Mouse (Mus musculus) bone marrow macrophage, adult 2 months (primary cell): ENCODE results near the gene Slc25a43.

ENCODE experiments used
- CTCF ChIP-seq: IDR thresholded peaks from 2 replicates; pipeline ENCODE4 v1.5.1; 2012; ENCODE audit warnings: low read depth, mild to moderate bottlenecking, low read length, moderate library complexity
- POLR2A ChIP-seq: IDR thresholded peaks from 2 replicates; pipeline ENCODE4 v1.6.1; 2012; ENCODE audit warnings: mild to moderate bottlenecking, low read depth, low read length, borderline replicate concordance

DNA sequence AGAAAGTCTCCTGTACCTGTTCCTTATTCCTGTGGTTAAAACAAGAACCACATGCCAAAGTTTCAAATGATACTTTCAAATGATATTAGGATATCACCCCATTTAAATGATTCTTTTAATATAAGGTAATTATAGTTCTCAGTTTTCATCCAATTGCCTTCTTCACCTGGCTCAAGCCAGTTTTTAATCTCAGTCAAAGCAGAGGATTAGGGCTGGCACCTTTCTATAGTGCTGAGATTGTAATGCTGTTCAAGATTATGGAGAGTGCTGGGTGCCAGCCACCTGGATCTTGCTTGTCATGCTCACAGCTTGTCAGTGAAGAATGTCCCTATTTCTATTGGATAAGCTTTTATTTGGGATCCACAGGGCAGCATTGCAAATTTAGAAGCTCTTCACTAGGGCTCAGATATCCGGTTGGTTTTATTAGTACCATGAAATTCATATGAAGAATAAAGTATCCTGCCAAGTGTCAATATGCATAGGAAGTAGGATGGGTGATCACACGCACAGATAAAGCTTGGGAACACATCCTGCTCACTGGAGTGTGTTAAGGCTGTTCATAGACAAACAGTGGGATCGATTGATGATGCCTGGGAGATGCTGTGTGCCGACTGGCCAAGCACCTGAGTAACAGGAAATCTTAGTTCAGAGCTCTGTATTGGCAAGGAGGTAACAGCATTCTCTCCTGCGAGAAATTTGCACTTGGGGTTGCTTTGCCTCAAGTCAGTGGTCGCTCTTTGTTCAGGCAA lies 55.8 kb downstream of the Slc25a43 start:
- no peak for TF ChIP-seq POLR2A
- no peak for TF ChIP-seq CTCF
